Mouse (Mus musculus): ENCODE measurements around the gene Zbtb45.
A peak's percentile ranks its signal among the peaks of the same experiment; 100 is the strongest.

Zbtb45 gene

GRCm38 (mm10) chr7:13010005-13010908, at the start of gene Zbtb45:
Gene Zbtb45 (minus strand): TSS chr7:13010034.
- no peaks in the 10 kb centered on the region for H3K9me3 ChIP-seq (ENCODE audit: low read length)
- H3K36me3 ChIP-seq (ENCODE audit: insufficient read depth, low read length), result peaks cover 15% of the 10 kb centered on the region
- H3K27me3 ChIP-seq (ENCODE audit: insufficient read depth, low read length), result no peaks in the 10 kb centered on the region
- peak within 1 kb of the TSS; percentile 85 for H3K4me3 ChIP-seq (replicated peaks; ENCODE audit: low read length)
- peaks cover 70% of the 10 kb centered on the region for H3K4me1 ChIP-seq (replicated peaks; ENCODE audit: low read depth, low read length)
- TF ChIP-seq NANOG (IDR thresholded peaks at IDR 0.05; ENCODE audit: borderline replicate concordance, low read length), result no peak
- TF ChIP-seq POU5F1 (IDR thresholded peaks at IDR 0.05; ENCODE audit: borderline replicate concordance, low read length), result no peak
- TF ChIP-seq CTCF (conservative IDR thresholded peaks at IDR 0.05; ENCODE audit: low read length), result no peak

- Histone ChIP-seq H3K36me3 (ENCODE audit: insufficient read depth, low read length) (no peaks in the 10 kb centered on the region), H3K27me3 (ENCODE audit: insufficient read depth, low read length) (no peaks in the 10 kb centered on the region), H3K4me1 (replicated peaks; ENCODE audit: low read depth, low read length) (peaks cover 54% of the 10 kb centered on the region), H3K4me3 (replicated peaks; ENCODE audit: low read length) (no peak overlapping the region), H3K9me3 (ENCODE audit: low read length) (peaks cover 9% of the 10 kb centered on the region)
- TF ChIP-seq CTCF (conservative IDR thresholded peaks at IDR 0.05; ENCODE audit: low read length), result no peak
- TF ChIP-seq POU5F1 (IDR thresholded peaks at IDR 0.05; ENCODE audit: borderline replicate concordance, low read length), result no peak
- peak; percentile 31; the same call in 1 of the 2 replicates for TF ChIP-seq NANOG (IDR thresholded peaks at IDR 0.05; ENCODE audit: borderline replicate concordance, low read length)
Measured at GRCm38 (mm10) chr7:13059536-13059935, 49.7 kb upstream of the Zbtb45 start.

- TF ChIP-seq POU5F1 (IDR thresholded peaks at IDR 0.05; ENCODE audit: borderline replicate concordance, low read length) (no peak), CTCF (conservative IDR thresholded peaks at IDR 0.05; ENCODE audit: low read length) (peak; percentile 35), NANOG (IDR thresholded peaks at IDR 0.05; ENCODE audit: borderline replicate concordance, low read length) (peak; percentile 81)
- 0 out of 2 replicates have a peak, but pooled peaks cover 5% of the 10 kb centered on the region for H3K36me3 ChIP-seq (ENCODE audit: insufficient read depth, low read length)
Measured at GRCm38 (mm10) chr7:13056913-13057700, 47.3 kb upstream of the Zbtb45 start.

GRCm38 (mm10) chr7:13054287-13055010, 44.6 kb upstream of the Zbtb45 start, which contains the start of gene Mzf1:
Gene Mzf1 (minus strand): TSS chr7:13054764.
- peaks cover 59% of the 10 kb centered on the region for H3K4me1 ChIP-seq (replicated peaks; ENCODE audit: low read depth, low read length)
- H3K9me3 ChIP-seq (ENCODE audit: low read length), result no peaks in the 10 kb centered on the region
- no peaks in the 10 kb centered on the region for H3K27me3 ChIP-seq (ENCODE audit: insufficient read depth, low read length)
- TF ChIP-seq NANOG (IDR thresholded peaks at IDR 0.05; ENCODE audit: borderline replicate concordance, low read length) (no peak), CTCF (conservative IDR thresholded peaks at IDR 0.05; ENCODE audit: low read length) (no peak), POU5F1 (IDR thresholded peaks at IDR 0.05; ENCODE audit: borderline replicate concordance, low read length) (no peak)
- H3K4me3 ChIP-seq (replicated peaks; ENCODE audit: low read length), result peak within 1 kb of the TSS; percentile 89
- H3K36me3 ChIP-seq (ENCODE audit: insufficient read depth, low read length), result peaks cover 16% of the 10 kb centered on the region; the same call in 1 of the 2 replicates

More at GRCm38 (mm10) chr7:13056913-13057700, 47.3 kb upstream of the Zbtb45 start:
- no peaks in the 10 kb centered on the region for H3K27me3 ChIP-seq (ENCODE audit: insufficient read depth, low read length)
- H3K4me3 ChIP-seq (replicated peaks; ENCODE audit: low read length), result 0 out of 2 replicates have a peak overlapping the region, but pooled peaks have one; percentile 7
- peaks cover 69% of the 10 kb centered on the region for H3K4me1 ChIP-seq (replicated peaks; ENCODE audit: low read depth, low read length)
- no peaks in the 10 kb centered on the region for H3K9me3 ChIP-seq (ENCODE audit: low read length)

GRCm38 (mm10) chr7:13053961-13054286, 44.1 kb upstream of the Zbtb45 start:
- no peaks in the 10 kb centered on the region for H3K9me3 ChIP-seq (ENCODE audit: low read length)
- TF ChIP-seq CTCF (conservative IDR thresholded peaks at IDR 0.05; ENCODE audit: low read length), result no peak
- TF ChIP-seq NANOG (IDR thresholded peaks at IDR 0.05; ENCODE audit: borderline replicate concordance, low read length), result no peak
- no peak for TF ChIP-seq POU5F1 (IDR thresholded peaks at IDR 0.05; ENCODE audit: borderline replicate concordance, low read length)
- peak overlapping the region; percentile 89 for H3K4me3 ChIP-seq (replicated peaks; ENCODE audit: low read length)
- H3K4me1 ChIP-seq (replicated peaks; ENCODE audit: low read depth, low read length), result peaks cover 54% of the 10 kb centered on the region
- H3K27me3 ChIP-seq (ENCODE audit: insufficient read depth, low read length), result no peaks in the 10 kb centered on the region
- H3K36me3 ChIP-seq (ENCODE audit: insufficient read depth, low read length), result peaks cover 16% of the 10 kb centered on the region; the same call in 1 of the 2 replicates

- peaks cover 50% of the 10 kb centered on the region for H3K4me1 ChIP-seq (replicated peaks; ENCODE audit: low read depth, low read length)
- H3K36me3 ChIP-seq (ENCODE audit: insufficient read depth, low read length), result peaks cover 16% of the 10 kb centered on the region; the same call in 1 of the 2 replicates
- no peaks in the 10 kb centered on the region for H3K9me3 ChIP-seq (ENCODE audit: low read length)
- TF ChIP-seq NANOG (IDR thresholded peaks at IDR 0.05; ENCODE audit: borderline replicate concordance, low read length) (no peak), CTCF (conservative IDR thresholded peaks at IDR 0.05; ENCODE audit: low read length) (no peak), POU5F1 (IDR thresholded peaks at IDR 0.05; ENCODE audit: borderline replicate concordance, low read length) (no peak)
- H3K4me3 ChIP-seq (replicated peaks; ENCODE audit: low read length), result peak overlapping the region; percentile 89; the same call in 1 of the 2 replicates
- H3K27me3 ChIP-seq (ENCODE audit: insufficient read depth, low read length), result no peaks in the 10 kb centered on the region
Measured at GRCm38 (mm10) chr7:13053501-13053900, 43.7 kb upstream of the Zbtb45 start.

GRCm38 (mm10) chr7:13053001-13053400, 43.2 kb upstream of the Zbtb45 start:
- TF ChIP-seq NANOG (IDR thresholded peaks at IDR 0.05; ENCODE audit: borderline replicate concordance, low read length), result no peak
- TF ChIP-seq POU5F1 (IDR thresholded peaks at IDR 0.05; ENCODE audit: borderline replicate concordance, low read length), result no peak
- no peak for TF ChIP-seq CTCF (conservative IDR thresholded peaks at IDR 0.05; ENCODE audit: low read length)
- H3K4me3 ChIP-seq (replicated peaks; ENCODE audit: low read length), result no peak overlapping the region
- peaks cover 16% of the 10 kb centered on the region; the same call in 1 of the 2 replicates for H3K36me3 ChIP-seq (ENCODE audit: insufficient read depth, low read length)
- no peaks in the 10 kb centered on the region for H3K27me3 ChIP-seq (ENCODE audit: insufficient read depth, low read length)
- peaks cover 47% of the 10 kb centered on the region for H3K4me1 ChIP-seq (replicated peaks; ENCODE audit: low read depth, low read length)
- no peaks in the 10 kb centered on the region for H3K9me3 ChIP-seq (ENCODE audit: low read length)

Data from E14TG2a.4 (cell line).